Mouse (Mus musculus) right cerebral cortex, postnatal 10 days (tissue): ENCODE results near the gene Prdm16.

ENCODE experiments used
- DNase-seq, 2 experiments: peaks; one replicate each; pipeline ENCODE4 v3.0.0; 2021; ENCODE audit warnings: low spot score in 2 of 2

The Prdm16 gene

DNA sequence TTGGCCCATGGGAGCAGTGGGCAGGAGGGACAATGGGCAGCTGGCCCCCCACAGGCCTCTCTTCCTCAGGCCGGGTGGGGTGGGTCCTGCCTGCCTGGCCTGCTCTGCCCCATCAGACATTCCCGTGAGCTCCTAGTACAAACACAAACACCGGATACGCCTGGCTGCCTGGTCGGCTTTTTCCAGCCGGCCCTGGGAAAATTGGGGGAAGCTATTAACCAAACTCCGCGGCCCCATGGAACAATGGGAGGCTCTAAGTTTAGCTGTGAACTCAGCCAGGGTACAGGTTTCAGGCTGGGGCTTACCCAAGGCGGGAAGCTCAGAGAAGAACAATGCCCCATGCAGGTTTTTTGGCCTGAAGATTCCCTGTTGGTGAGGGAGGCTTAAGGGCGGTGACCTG is 300.0 kb downstream of the Prdm16 start:
- DNase-seq, result no peak

GRCm38 (mm10) chr4:154335761-154336160 is 300.9 kb downstream of the Prdm16 start, which contains the start of gene B230104I21Rik:
TSS of gene B230104I21Rik (plus strand) at chr4:154336127.
- peak; percentile 80 to 88 for DNase-seq

DNA sequence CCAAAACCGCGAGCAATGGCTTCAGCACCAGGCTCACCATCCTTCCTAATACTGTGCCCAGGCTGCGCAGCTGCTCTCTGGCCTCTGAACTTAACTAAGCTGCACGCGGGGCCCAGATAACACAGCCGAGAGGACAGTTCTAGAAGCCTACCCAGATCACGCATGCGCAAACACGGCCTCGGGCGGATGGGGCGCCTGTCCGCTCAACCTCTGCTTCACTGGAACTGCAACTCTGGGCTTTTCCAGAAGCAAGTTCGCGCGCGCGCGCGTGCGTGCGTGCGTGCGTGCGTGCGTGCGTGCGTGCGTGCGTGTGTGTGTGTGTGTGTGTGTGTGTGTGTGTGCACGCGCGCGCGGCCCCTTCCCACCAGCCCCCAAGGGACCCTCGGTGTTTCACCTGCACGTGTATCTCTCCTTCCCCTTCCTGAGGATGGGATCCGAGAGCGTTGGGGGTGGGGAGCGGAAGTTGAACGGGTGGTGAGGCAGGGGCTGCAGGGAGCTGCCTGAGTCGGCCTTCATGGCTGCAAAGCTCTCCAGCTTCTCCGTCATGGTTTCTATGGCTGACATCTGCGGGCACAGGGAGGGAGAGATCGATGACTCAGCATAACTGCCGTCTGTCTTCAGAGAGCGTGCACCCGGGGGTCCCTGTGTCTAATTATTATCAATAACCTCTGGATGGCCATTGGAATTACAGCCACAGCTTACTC is 301.8 kb downstream of the Prdm16 start:
- DNase-seq, result no peak

GRCm38 (mm10) chr4:154333300-154333699 is 303.4 kb downstream of the Prdm16 start:
- no peak for DNase-seq

DNA sequence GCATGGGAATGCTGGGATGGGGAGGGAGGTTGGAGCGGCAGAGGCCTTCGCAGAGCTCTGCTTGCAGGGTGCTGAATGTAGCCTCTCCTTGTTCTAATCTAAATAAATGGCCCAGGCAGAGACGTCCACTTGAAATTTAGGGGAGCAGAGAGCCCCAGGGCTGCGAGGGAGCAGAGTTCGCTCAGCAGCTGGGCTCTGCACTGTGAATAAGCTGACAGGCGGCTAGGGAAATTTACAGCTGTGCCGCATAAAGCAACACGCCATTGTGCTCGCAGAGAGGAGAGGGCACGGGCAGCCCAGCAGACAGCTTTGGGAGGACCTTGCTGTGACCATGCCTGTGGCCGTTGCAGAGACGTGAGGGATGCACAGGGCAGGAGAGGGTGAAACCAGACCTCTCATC is 305.4 kb downstream of the Prdm16 start:
- DNase-seq, result no peak

GRCm38 (mm10) chr4:154330001-154330400 is 306.7 kb downstream of the Prdm16 start:
- DNase-seq, result no peak

GRCm38 (mm10) chr4:154328836-154329235 is 307.8 kb downstream of the Prdm16 start:
- peak; percentile 83 to 86 for DNase-seq

DNA sequence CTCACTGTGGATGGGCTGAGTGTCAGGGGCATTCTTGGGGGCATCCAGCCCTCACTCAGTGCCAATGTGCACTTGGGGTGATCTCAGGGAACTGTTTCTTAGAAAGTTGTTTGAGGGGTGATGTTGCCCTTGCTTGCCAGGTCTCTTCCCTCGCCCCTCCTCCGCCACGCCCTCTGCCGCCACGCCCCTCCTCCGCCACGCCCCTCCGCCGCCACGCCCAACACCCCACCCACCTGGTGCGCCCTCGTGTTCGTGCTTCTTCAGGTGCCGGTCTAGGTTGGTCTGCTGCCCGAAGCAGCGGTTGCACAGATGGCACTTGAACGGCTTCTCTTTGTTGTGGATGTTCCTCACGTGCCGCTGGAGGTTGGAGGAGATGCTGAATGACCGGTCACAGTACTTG is 308.2 kb downstream of the Prdm16 start:
- no peak for DNase-seq

DNA sequence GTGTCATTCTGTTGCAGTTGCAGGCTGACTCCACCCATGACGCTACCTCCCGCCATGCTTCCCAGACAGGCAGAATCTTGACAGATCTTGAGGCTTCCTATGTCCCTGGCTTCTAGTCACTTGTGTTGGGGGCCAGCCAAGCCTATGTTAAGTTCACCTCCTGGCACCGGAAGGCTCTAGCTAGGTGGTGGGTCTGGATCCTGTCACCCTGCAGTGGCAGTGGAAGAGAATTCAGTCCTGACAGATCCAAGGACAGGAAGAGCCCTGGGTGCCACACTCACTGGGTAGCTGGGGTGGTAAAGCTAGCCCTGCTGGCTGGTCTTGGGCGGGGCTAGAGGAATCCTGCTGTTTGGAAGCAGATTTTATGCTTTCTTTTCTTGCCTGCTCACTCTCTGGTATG is 311.3 kb downstream of the Prdm16 start:
- no peak for DNase-seq

GRCm38 (mm10) chr4:154313622-154313967 is 323.1 kb downstream of the Prdm16 start:
- DNase-seq, result no peak

DNA sequence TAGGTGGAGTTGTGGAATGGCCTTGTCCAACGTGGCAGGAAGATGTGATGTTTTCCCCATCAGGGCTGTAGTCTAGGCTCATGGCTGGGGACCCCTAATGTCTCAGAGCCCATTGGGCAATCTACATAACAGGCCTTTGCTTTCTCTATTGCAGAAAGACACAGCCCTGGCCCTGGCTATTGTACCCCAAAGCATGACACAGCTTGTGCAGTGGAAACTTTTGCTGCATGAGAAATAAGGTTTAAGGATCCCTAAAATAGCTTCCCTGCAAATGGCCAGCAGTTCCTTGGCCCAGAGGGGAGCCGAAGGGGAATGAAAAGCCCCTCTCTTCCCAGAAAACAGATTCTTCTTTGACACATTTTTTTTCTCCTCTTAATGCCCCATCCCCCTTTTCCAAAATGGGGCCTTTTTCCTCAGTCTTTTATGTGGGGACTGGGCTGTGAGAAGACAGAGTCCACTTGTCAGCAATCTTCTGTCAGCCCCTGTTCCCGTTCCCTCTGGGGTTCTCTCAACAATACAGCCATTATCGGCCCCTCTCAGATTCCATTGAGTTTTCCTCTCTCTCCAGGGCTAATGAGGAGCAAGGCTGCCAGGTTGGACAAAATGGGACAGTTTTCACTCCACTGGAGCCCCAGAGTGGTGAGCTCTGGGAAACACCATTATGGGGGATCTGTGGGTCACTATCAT is 323.6 kb downstream of the Prdm16 start:
- peak; percentile 79 to 84 for DNase-seq

GRCm38 (mm10) chr4:154312143-154312812 is 324.4 kb downstream of the Prdm16 start:
- no peak for DNase-seq

GRCm38 (mm10) chr4:154310576-154311262 is 326.0 kb downstream of the Prdm16 start:
- DNase-seq, result no peak

- DNase-seq, result no peak
Measured at GRCm38 (mm10) chr4:154309131-154309530, 327.5 kb downstream of the Prdm16 start.

DNA sequence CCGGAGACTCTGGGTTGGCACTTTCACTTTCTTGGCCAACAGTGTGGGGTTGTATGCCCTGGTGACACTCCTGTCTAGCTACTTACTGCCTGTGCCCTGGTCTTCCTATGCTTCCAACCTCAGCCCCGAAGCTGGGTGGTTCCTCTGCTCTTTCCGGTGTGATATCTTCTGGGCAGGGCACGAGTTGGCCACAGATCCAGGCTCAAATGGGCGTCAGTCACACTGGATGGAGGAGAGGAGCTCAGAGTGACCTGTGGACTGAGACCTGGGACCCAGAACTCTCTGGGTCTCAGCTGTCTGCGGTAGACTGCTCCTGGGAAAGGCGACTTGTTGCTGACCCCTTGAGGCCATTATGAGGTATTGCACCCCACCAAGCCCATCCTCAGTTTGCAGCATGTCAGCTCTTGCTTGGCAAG is 335.2 kb downstream of the Prdm16 start, which contains the start of gene Arhgef16:
TSS of gene Arhgef16 (minus strand) at position 211 of the 416 bp plus-strand sequence.
- peak; percentile 51 to 67 for DNase-seq

- no peak for DNase-seq
Measured at GRCm38 (mm10) chr4:154299541-154300271, 337.0 kb downstream of the Prdm16 start.

DNA sequence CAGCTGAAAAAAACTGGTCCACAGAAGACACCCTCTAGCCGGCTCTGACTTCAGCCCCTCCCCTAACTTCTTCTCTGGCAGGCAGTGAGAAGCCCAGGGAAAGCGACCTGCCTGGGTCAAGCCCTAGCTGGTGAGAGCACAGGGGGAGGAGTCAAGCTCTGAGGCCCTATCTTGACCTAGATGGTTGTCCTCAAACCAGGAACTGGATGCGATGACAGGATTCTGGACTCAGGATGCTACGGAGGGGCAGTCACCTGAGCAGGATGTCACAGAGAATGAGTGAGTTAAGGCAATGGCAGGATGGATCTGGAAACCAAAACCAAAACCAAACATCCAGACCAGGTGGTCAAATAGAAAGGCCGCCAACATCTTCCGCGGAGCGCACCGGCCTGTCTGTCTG is 338.9 kb downstream of the Prdm16 start:
- no peak for DNase-seq

GRCm38 (mm10) chr4:154294262-154294731 is 342.4 kb downstream of the Prdm16 start:
- no peak for DNase-seq

GRCm38 (mm10) chr4:154293735-154294201 is 342.9 kb downstream of the Prdm16 start:
- no peak for DNase-seq

DNA sequence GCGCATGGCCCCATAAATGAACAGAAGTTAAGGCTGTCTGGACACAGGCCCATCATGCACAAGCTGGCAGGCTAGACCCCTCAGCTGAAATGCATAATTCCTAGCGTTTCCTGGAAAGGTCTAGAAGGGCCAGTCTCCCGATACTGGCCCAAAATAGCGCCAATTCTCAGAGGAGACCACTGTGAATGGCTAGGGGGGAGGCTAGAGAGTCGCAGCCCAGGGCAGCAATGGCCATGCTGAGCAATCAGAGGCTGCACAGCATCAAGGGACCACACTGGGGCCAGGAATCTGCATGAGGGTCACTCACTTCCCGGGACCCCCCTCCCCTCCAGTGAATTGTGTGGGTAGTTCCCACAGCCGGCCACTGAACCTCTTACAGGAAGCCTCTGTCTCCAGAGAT is 353.0 kb downstream of the Prdm16 start:
- no peak for DNase-seq

- DNase-seq, result no peak
Measured at GRCm38 (mm10) chr4:154279481-154279880, 357.2 kb downstream of the Prdm16 start.
